Mouse (Mus musculus): ENCODE measurements around the gene Rbm14.

DNA sequence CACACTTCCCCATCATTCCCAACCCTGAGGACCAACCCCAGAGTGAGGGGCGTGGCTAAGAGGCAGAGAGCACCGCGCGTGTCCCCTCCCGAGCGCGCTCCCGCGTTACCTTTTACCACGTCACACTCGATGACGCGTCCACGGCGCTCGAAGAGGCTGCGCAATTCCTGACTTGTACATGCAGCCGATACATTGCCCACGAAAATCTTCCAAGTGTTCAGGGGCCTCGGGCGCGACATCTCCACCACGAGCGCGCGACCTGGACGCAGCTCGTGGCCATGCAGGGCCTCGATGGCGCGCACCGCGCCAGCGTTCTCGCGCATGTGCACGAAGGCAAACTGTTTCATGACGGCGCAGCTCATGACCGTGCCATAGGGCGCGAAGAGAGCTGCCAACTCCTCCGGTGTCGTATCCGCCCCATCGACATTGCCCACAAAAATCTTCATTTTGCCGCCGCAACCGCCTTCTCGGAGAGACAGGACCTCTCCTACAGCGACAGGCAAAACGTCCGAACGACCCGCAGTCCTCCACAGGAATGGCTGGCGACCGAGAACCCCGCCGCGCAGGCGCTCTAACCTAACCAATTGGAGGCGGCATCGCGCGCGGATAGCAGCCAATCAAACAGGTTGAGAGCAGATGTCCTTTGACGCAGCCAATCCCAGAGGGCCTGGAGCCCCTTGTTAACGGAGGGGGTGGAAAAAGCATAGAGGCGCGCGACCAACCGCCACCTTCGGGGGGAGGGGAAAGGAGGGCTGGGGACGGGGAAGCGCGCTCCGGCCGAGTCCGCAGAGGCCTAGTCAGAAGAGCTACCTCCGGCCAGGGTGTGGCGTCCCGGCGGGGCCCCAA, at the start of gene Rbm14, which contains the start of gene Gm21992:
- TF ChIP-seq CTCF (IDR thresholded peaks at IDR 0.05; ENCODE audit: insufficient read depth, low read length), result no peak
- peak; percentile 96 for TF ChIP-seq POLR2A (IDR thresholded peaks at IDR 0.05; ENCODE audit: borderline replicate concordance, extremely low read depth, low read depth, low read length)
